Mouse (Mus musculus) thymus, adult 2 months (tissue): ENCODE measurements around the gene Dusp27. TPM values are rescaled to one million over a fixed set of nuclear protein-coding genes. Genes with fewer than 3 reads are reported as not detected.
"Not testable (repeated sequence)": the region's sequence is repeated elsewhere in the genome, so short reads cannot be mapped to it uniquely, and the experiment has no call there.

Source experiments
- DNase-seq: peaks from one replicate; pipeline ENCODE4 v3.0.0; 2021
- H3K27ac ChIP-seq: fragments of 200-500 bp; 2 replicates; pipeline ENCODE4 v1.5.1; 2012; ENCODE audit warnings: low read length, control low read depth; ENCODE audit not compliant: control insufficient read depth, insufficient read depth
- H3K27me3 ChIP-seq: fragments of 200-500 bp; 2 replicates; pipeline ENCODE4 v1.6.1; 2012; ENCODE audit warnings: mild to moderate bottlenecking, low read length, moderate library complexity, mixed read lengths; ENCODE audit not compliant: control insufficient read depth, insufficient read depth
- H3K36me3 ChIP-seq: fragments of 200-500 bp; 2 replicates; pipeline ENCODE4 v1.6.1; 2012; ENCODE audit warnings: mild to moderate bottlenecking, low read length, moderate library complexity; ENCODE audit not compliant: control insufficient read depth, insufficient read depth
- H3K4me1 ChIP-seq: fragments of 200-500 bp; replicated peaks from 2 replicates; pipeline ENCODE4 v1.6.1; 2012; ENCODE audit warnings: low read length; ENCODE audit not compliant: control insufficient read depth, insufficient read depth
- H3K4me3 ChIP-seq: fragments of 200-500 bp; 2 replicates; pipeline ENCODE4 v1.5.1; 2012; ENCODE audit warnings: mild to moderate bottlenecking, low read length, control low read depth, moderate library complexity; ENCODE audit not compliant: control insufficient read depth, insufficient read depth
- CTCF ChIP-seq: fragments of 200-500 bp; IDR thresholded peaks from 2 replicates; pipeline ENCODE4 v1.5.1; 2012; ENCODE audit warnings: mild to moderate bottlenecking, control low read depth, low read length, moderate library complexity, borderline replicate concordance; ENCODE audit not compliant: control insufficient read depth, poor library complexity, insufficient read depth; ENCODE audit errors: extremely low read depth
- POLR2A ChIP-seq: fragments of 200-500 bp; IDR thresholded peaks from 2 replicates; pipeline ENCODE4 v1.6.1; 2012; ENCODE audit warnings: mild to moderate bottlenecking, low read length, control low read depth, moderate library complexity; ENCODE audit not compliant: control insufficient read depth, poor library complexity, insufficient read depth; ENCODE audit errors: extremely low read depth
- WGBS: fragments of 180-500 bp; shearing (Covaris S2); methylation state at CpG from one replicate; pipeline ENCODE4 v1.1.7; 2018; 5-methylcytosine and 5-hydroxymethylcytosine counted together
- polyA plus RNA-seq: library from polyadenylated mRNA; depleted of rRNA; stranded (reverse); fragments of >200 nt; gene quantifications from 2 replicates; pipeline ENCODE4 v1.2.3, GENCODE M21; 2012

Gene Dusp27
- polyA plus RNA-seq, 1 experiment = 0.32 TPM

DNA sequence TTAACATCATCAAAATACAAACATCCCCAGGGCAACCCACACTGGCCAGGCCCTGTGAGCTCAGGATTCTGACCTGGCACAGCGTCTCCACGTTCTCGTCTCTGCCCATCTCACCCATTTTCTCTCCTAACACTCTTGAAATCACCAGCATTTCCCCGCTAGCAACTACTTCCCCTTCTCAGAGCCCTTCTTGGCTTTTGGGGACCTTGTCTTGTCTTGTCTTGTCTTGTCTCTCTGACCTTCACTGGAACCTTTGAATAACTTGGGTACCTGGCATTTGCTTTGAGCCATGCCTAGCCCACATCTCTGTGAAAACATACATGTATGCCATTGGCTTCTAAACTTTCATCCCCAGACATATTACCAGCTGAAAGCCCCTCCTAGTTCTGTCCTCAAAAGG is 21.7 kb upstream of the Dusp27 start:
- DNase-seq = no peak
- WGBS = 47% methylated on average over 4 of the region's 4 CpGs
- H3K27ac ChIP-seq = no peak overlapping the region
- H3K4me3 ChIP-seq = no peak overlapping the region
- no peaks in the 10 kb centered on the region for H3K36me3 ChIP-seq
- TF ChIP-seq CTCF (no peak), POLR2A (no peak)
- H3K4me1 ChIP-seq = no peaks in the 10 kb centered on the region; the same call in 1 of the 2 replicates
- no peaks in the 10 kb centered on the region for H3K27me3 ChIP-seq

DNA sequence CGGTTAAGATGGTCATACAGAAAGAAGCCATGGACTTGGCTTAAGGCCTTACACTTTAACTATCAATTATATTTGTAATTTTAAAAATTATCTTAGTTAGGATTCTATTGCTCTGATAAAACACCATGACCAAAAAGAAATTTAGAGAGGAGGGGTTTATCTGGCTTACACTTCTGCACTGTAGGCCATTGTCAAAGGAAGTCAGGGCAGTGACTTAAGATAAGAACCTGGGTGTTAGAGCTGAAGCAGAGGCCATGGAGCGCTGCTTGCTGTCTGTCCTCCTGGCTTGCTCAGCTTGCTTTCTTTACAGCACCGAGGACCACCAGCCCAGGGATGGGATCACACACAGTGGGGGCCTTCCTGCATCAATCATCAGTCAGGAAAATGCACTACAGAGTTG is 19.9 kb upstream of the Dusp27 start:
- H3K36me3 ChIP-seq = no peaks in the 10 kb centered on the region
- no peaks in the 10 kb centered on the region for H3K4me1 ChIP-seq
- TF ChIP-seq CTCF (no peak), POLR2A (no peak)
- H3K4me3 ChIP-seq = no peak overlapping the region
- no peak for DNase-seq
- WGBS = 87% methylated on average over 3 of the region's 3 CpGs
- H3K27ac ChIP-seq = no peak overlapping the region
- H3K27me3 ChIP-seq = no peaks in the 10 kb centered on the region

DNA sequence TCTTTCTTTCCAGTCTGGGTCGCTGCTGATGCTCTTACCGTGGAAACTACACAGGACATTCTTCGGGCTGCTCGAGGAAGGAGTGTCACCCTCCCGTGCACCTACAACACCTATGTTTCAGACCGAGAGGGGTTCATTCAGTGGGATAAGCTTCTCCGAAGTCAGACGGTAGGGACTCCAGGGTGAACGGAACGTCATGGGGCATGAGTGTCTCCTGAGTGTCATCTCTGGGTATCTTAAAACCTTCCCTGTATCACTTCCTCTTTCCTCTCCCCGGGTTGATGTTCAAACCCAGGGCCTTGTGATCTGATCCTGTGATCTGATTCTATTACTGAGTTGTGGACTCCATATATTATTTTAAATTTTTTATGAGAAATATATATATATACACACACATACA is 18.9 kb upstream of the Dusp27 start:
- Histone ChIP-seq H3K27ac (no peak overlapping the region), H3K36me3 (no peaks in the 10 kb centered on the region), H3K4me3 (no peak overlapping the region), H3K27me3 (no peaks in the 10 kb centered on the region), H3K4me1 (no peaks in the 10 kb centered on the region)
- TF ChIP-seq CTCF = no peak
- TF ChIP-seq POLR2A = no peak
- DNase-seq = no peak
- WGBS = 81% methylated on average over 11 of the region's 11 CpGs

DNA sequence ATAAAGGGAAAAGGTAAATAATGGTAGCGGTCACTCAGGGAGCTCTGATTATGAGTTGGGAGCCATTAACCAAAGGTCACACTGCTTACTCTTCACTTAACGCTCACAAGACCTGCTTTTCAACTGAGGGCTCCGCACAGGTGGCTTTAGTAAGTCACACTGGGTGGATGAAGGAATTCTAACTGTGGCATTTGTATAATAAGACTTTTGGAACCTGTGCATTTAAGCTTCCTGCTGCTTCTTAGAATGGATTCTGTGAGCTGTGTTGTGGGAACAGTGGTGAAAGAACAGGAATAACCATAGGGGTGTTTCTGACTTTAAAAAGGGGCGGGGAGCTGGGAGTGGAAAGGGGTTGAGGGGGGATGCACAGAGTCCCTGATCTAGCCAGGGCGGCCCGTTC is 14.6 kb upstream of the Dusp27 start:
- TF ChIP-seq CTCF = no peak
- WGBS = 91% methylated on average over 6 of the region's 6 CpGs
- no peak for DNase-seq
- H3K36me3 ChIP-seq = no peaks in the 10 kb centered on the region
- no peaks in the 10 kb centered on the region for H3K4me1 ChIP-seq
- H3K4me3 ChIP-seq = no peak overlapping the region
- no peak overlapping the region for H3K27ac ChIP-seq
- no peaks in the 10 kb centered on the region for H3K27me3 ChIP-seq

DNA sequence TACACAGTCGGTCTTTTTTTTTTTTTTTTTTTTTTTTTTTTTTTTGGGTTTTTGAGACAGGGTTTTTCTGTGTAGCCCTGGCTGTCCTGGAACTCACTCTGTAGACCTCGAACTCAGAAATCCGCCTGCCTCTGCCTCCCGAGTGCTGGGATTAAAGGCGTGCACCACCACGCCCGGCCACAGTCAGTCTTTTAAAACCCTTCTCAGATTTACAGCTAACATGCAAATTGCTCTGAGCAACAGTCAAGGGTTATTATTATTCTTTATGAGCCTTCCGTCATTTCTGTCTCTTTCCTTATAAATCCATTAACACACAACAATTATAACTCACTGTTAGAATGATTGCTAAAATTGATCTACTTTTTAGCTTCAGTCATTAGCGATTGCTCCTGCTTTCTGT is 14.1 kb upstream of the Dusp27 start:
- not testable (repeated sequence) for H3K27me3 ChIP-seq, H3K36me3 ChIP-seq, H3K4me3 ChIP-seq, H3K27ac ChIP-seq, DNase-seq, H3K4me1 ChIP-seq
- WGBS = 98% methylated on average over 9 of the region's 9 CpGs

DNA sequence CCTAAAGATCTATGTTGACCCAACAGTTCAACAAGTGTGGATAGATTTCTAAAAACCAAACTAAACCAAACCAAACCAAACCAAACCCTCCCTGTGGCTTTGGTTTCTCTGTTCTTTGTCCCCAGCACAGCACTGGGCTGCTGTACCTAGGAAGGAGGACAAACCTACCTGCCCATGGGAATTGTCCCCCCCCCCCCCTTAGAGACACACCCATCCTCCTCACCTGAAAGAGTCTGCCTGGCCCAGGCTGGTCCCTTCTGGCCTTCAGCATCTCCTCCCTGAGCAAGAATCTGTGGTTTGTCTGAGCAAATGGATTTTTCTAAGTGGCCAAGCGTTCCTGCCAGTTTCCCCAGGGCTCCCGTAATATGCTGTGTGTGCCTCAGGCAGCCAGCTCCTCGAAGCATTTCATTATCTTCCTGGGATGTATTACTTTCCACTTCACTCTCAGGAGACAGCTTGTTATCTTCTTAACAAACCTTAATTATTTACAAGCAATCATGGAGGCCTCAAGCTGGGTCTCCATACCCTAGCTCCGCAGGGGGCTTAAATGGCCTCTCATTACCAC is 12.0 kb upstream of the Dusp27 start:
- Histone ChIP-seq H3K36me3 (no peaks in the 10 kb centered on the region), H3K27ac (no peak overlapping the region), H3K4me3 (no peak overlapping the region), H3K27me3 (no peaks in the 10 kb centered on the region), H3K4me1 (no peaks in the 10 kb centered on the region)
- 93% methylated on average over 4 of the region's 4 CpGs for WGBS
- TF ChIP-seq CTCF (no peak), POLR2A (no peak)
- no peak for DNase-seq

DNA sequence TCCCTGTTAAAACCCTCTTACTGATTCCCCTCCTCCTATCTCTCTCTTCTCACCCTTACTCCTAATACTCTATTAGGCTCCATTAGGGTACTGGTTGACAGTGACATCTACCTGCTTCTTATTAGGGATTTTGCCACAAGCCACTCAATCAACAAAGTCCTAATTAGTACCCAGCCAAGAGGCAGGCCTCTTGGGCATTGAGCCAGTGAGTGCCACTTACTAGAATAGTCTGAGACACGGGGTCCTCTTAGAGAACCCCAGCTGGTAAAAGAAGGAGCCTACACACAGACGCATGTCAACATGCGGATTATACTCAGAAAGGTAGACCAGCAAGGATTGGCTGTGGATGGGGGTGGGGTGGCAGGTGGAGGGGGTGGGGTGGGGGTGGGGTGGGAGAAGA is 11.4 kb upstream of the Dusp27 start:
- H3K36me3 ChIP-seq = no peaks in the 10 kb centered on the region
- no peak for DNase-seq
- H3K27me3 ChIP-seq = no peaks in the 10 kb centered on the region
- 92% methylated on average over 3 of the region's 3 CpGs for WGBS
- no peak overlapping the region for H3K27ac ChIP-seq
- H3K4me3 ChIP-seq = no peak overlapping the region
- H3K4me1 ChIP-seq = no peaks in the 10 kb centered on the region
- TF ChIP-seq POLR2A (no peak), CTCF (no peak)
